Mouse (Mus musculus): ENCODE measurements around the gene Bicdl1.

- TF ChIP-seq CTCF (conservative IDR thresholded peaks at IDR 0.05; ENCODE audit: insufficient read depth, insufficient read length, low read depth, low read length), result no peak
- TF ChIP-seq POLR2A (IDR thresholded peaks at IDR 0.05; ENCODE audit: low read depth, low read length), result no peak
These were observed 108.7 kb downstream of the Bicdl1 start for GRCm38 (mm10) chr5:115622686-115623085.

Measured in kidney, adult 2 months (tissue).